Mouse (Mus musculus) heart, postnatal 36 days (tissue): ENCODE results near the gene Tspan18. TPM values are rescaled to one million over a fixed set of nuclear protein-coding genes. Genes with fewer than 3 reads are reported as not detected.

Experiments
- total RNA-seq, 2 experiments: library from RNA; stranded (reverse); gene quantifications; 2 replicates each; pipeline ENCODE4 v1.2.3; 2021

The Tspan18 gene
- total RNA-seq, 2 experiments from 2014 or later: 12.4 to 16.2 TPM

Other genes starting within 250 kb of the Tspan18 start
- 10 to 100 TPM; 32.8 to 43.4 TPM for gene Trp53i11, start 147.0 kb downstream of the Tspan18 start, total RNA-seq
- 10 to 100 TPM; 10.7 to 13.8 TPM for gene Cd82, start 128.6 kb upstream of the Tspan18 start, total RNA-seq
- not detected for gene Gm10803, start 226.1 kb upstream of the Tspan18 start, total RNA-seq